Mouse (Mus musculus): ENCODE results near the gene Gbf1. TPM values are rescaled to one million over a fixed set of nuclear protein-coding genes. Genes with fewer than 3 reads are reported as not detected.

Gene Gbf1
- total and polyA plus RNA-seq, 3 experiments = 33.4 to 292 (median 111) TPM

- no peaks in the 10 kb centered on the region for H3K27me3 ChIP-seq (ENCODE audit: insufficient read depth, low read length)
- DNase-seq (ENCODE audit: low spot score) = no peak
- H3K4me1 ChIP-seq (ENCODE audit: insufficient read depth, low read depth, low read length) = no peaks in the 10 kb centered on the region
- no peak overlapping the region for H3K4me3 ChIP-seq (ENCODE audit: low read depth, low read length)
- H3K9me3 ChIP-seq (replicated peaks) = no peaks in the 10 kb centered on the region
- no peak for ATAC-seq (ENCODE audit: extremely low read depth, insufficient number of reproducible peaks, low FRiP score, poor library complexity, severe bottlenecking)
- TF ChIP-seq POLR2AphosphoS5 (IDR thresholded peaks at IDR 0.05; ENCODE audit: insufficient replicate concordance, low read depth, low read length) = no peak
- 0 out of 2 replicates have a peak, but pooled peaks have one; percentile 16 for TF ChIP-seq CTCF (IDR thresholded peaks at IDR 0.05; ENCODE audit: low read depth, low read length)
- peaks cover 71% of the 10 kb centered on the region for H3K36me3 ChIP-seq (replicated peaks)
These were observed 123.0 kb downstream of the Gbf1 start for GRCm38 (mm10) chr19:46275307-46275706.

- no peaks in the 10 kb centered on the region for H3K27me3 ChIP-seq (ENCODE audit: insufficient read depth, low read length)
- H3K36me3 ChIP-seq (replicated peaks) = peaks cover 82% of the 10 kb centered on the region
- DNase-seq (ENCODE audit: low spot score) (no peak), ATAC-seq (ENCODE audit: extremely low read depth, insufficient number of reproducible peaks, low FRiP score, poor library complexity, severe bottlenecking) (no peak)
- TF ChIP-seq CTCF (IDR thresholded peaks at IDR 0.05; ENCODE audit: low read depth, low read length) (no peak), GATA1 (IDR thresholded peaks at IDR 0.05; ENCODE audit: borderline replicate concordance, low read length) (no peak), TAL1 (conservative IDR thresholded peaks at IDR 0.05; ENCODE audit: low read depth, low read length) (no peak), POLR2AphosphoS5 (IDR thresholded peaks at IDR 0.05; ENCODE audit: insufficient replicate concordance, low read depth, low read length) (no peak)
- H3K9me3 ChIP-seq (replicated peaks) = no peaks in the 10 kb centered on the region
- no peak overlapping the region for H3K4me3 ChIP-seq (ENCODE audit: low read depth, low read length)
- H3K4me1 ChIP-seq (ENCODE audit: insufficient read depth, low read depth, low read length) = no peaks in the 10 kb centered on the region
These were observed 130.0 kb downstream of the Gbf1 start for GRCm38 (mm10) chr19:46282081-46282849.

GRCm38 (mm10) chr19:46284686-46285085, 132.4 kb downstream of the Gbf1 start:
- H3K27me3 ChIP-seq (ENCODE audit: insufficient read depth, low read length) = peaks cover under 1% of the 10 kb centered on the region; the same call in 1 of the 2 replicates
- H3K9me3 ChIP-seq (replicated peaks) = no peaks in the 10 kb centered on the region
- H3K36me3 ChIP-seq (replicated peaks) = peaks cover 66% of the 10 kb centered on the region
- no peak for DNase-seq (ENCODE audit: low spot score)
- no peak overlapping the region for H3K4me3 ChIP-seq (ENCODE audit: low read depth, low read length)
- no peak for ATAC-seq (ENCODE audit: extremely low read depth, insufficient number of reproducible peaks, low FRiP score, poor library complexity, severe bottlenecking)
- TF ChIP-seq CTCF (IDR thresholded peaks at IDR 0.05; ENCODE audit: low read depth, low read length) (no peak), GATA2 (IDR thresholded peaks at IDR 0.05; ENCODE audit: borderline replicate concordance, low read depth, low read length) (no peak)
- H3K4me1 ChIP-seq (ENCODE audit: insufficient read depth, low read depth, low read length) = no peaks in the 10 kb centered on the region

- Histone ChIP-seq H3K4me1 (ENCODE audit: insufficient read depth, low read depth, low read length) (no peaks in the 10 kb centered on the region), H3K4me3 (ENCODE audit: low read depth, low read length) (no peak overlapping the region), H3K9me3 (replicated peaks) (no peaks in the 10 kb centered on the region), H3K27me3 (ENCODE audit: insufficient read depth, low read length) (peaks cover 2% of the 10 kb centered on the region; the same call in 1 of the 2 replicates), H3K36me3 (replicated peaks) (peaks cover 57% of the 10 kb centered on the region)
- no peak for ATAC-seq (ENCODE audit: extremely low read depth, insufficient number of reproducible peaks, low FRiP score, poor library complexity, severe bottlenecking)
- TF ChIP-seq POLR2AphosphoS5 (IDR thresholded peaks at IDR 0.05; ENCODE audit: insufficient replicate concordance, low read depth, low read length) (no peak), GATA1 (IDR thresholded peaks at IDR 0.05; ENCODE audit: borderline replicate concordance, low read length) (no peak), GATA2 (IDR thresholded peaks at IDR 0.05; ENCODE audit: borderline replicate concordance, low read depth, low read length) (no peak), CTCF (IDR thresholded peaks at IDR 0.05; ENCODE audit: low read depth, low read length) (no peak), TAL1 (conservative IDR thresholded peaks at IDR 0.05; ENCODE audit: low read depth, low read length) (no peak)
- DNase-seq (ENCODE audit: low spot score) = no peak
These were observed 133.3 kb downstream of the Gbf1 start for GRCm38 (mm10) chr19:46285631-46286030.

GRCm38 (mm10) chr19:46286047-46286446, 133.7 kb downstream of the Gbf1 start:
- no peaks in the 10 kb centered on the region for H3K4me1 ChIP-seq (ENCODE audit: insufficient read depth, low read depth, low read length)
- no peak for ATAC-seq (ENCODE audit: extremely low read depth, insufficient number of reproducible peaks, low FRiP score, poor library complexity, severe bottlenecking)
- no peak for TF ChIP-seq TAL1 (conservative IDR thresholded peaks at IDR 0.05; ENCODE audit: low read depth, low read length)
- no peak for TF ChIP-seq GATA1 (IDR thresholded peaks at IDR 0.05; ENCODE audit: borderline replicate concordance, low read length)
- TF ChIP-seq GATA2 (IDR thresholded peaks at IDR 0.05; ENCODE audit: borderline replicate concordance, low read depth, low read length) = no peak
- TF ChIP-seq CTCF (IDR thresholded peaks at IDR 0.05; ENCODE audit: low read depth, low read length) = no peak
- TF ChIP-seq POLR2AphosphoS5 (IDR thresholded peaks at IDR 0.05; ENCODE audit: insufficient replicate concordance, low read depth, low read length) = no peak
- peaks cover 2% of the 10 kb centered on the region; the same call in 1 of the 2 replicates for H3K27me3 ChIP-seq (ENCODE audit: insufficient read depth, low read length)
- peaks cover 54% of the 10 kb centered on the region for H3K36me3 ChIP-seq (replicated peaks)
- DNase-seq (ENCODE audit: low spot score) = no peak
- H3K9me3 ChIP-seq (replicated peaks) = no peaks in the 10 kb centered on the region
- H3K4me3 ChIP-seq (ENCODE audit: low read depth, low read length) = no peak overlapping the region

GRCm38 (mm10) chr19:46286926-46287325, 134.6 kb downstream of the Gbf1 start:
- no peak for TF ChIP-seq CTCF (IDR thresholded peaks at IDR 0.05; ENCODE audit: low read depth, low read length)
- no peak for TF ChIP-seq GATA1 (IDR thresholded peaks at IDR 0.05; ENCODE audit: borderline replicate concordance, low read length)
- TF ChIP-seq TAL1 (conservative IDR thresholded peaks at IDR 0.05; ENCODE audit: low read depth, low read length) = no peak
- TF ChIP-seq POLR2AphosphoS5 (IDR thresholded peaks at IDR 0.05; ENCODE audit: insufficient replicate concordance, low read depth, low read length) = no peak
- TF ChIP-seq GATA2 (IDR thresholded peaks at IDR 0.05; ENCODE audit: borderline replicate concordance, low read depth, low read length) = no peak
- Histone ChIP-seq H3K27me3 (ENCODE audit: insufficient read depth, low read length) (peaks cover 5% of the 10 kb centered on the region; the same call in 1 of the 2 replicates), H3K4me3 (ENCODE audit: low read depth, low read length) (no peak overlapping the region), H3K9me3 (replicated peaks) (no peaks in the 10 kb centered on the region), H3K36me3 (replicated peaks) (peaks cover 47% of the 10 kb centered on the region), H3K4me1 (ENCODE audit: insufficient read depth, low read depth, low read length) (no peaks in the 10 kb centered on the region)
- DNase-seq (ENCODE audit: low spot score) (no peak), ATAC-seq (ENCODE audit: extremely low read depth, insufficient number of reproducible peaks, low FRiP score, poor library complexity, severe bottlenecking) (no peak)

All from G1E (cell line).